ENCODE assay signal across 7 mouse cellular contexts in the genomic region with DNA sequence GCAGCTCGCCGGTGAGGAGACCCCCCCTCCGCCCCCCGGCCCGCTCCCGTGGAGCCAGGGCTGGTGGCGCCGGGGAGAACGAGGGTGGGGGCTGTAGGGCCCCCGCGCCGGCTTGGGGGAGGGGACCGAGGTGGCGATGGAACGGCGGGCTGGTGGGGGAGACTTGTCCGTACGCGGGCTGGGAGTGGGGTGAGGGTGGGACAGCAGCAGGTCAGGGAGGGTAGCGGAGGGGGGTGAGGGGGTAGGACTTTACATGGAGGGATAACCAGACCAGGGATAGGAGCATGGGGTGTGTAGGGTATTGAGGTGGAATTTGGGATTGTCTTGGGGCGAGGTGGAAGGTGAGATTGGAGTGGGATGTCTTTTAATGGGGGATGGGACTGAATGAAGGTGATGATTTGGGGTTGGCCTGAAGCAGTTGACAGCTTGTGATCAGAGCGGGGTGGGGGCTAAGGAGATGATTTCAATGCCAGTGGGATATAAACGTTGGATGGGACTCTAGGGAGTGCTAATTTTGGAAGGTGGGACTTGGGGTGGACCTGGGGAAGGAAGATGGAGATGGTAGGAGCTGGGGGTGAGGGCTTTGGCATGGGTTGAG. TPM values are rescaled to one million over a fixed set of nuclear protein-coding genes. Genes with fewer than 3 reads are reported as not detected.
DNase-seq lines count a peak whose midpoint lies in the region; ATAC-seq and TF ChIP-seq lines count a peak whose summit lies in the region.

No protein-coding gene starts in this region.

- no peak for TF ChIP-seq CTCF in liver, postnatal 0 days (IDR thresholded peaks at IDR 0.05; ENCODE audit: low read depth)

- no peak for TF ChIP-seq EP300 in liver, postnatal 0 days (IDR thresholded peaks at IDR 0.05; ENCODE audit: low read depth)

- peaks cover 17% of the 10 kb centered on the region for H3K4me1 ChIP-seq in lung, embryonic 16.5 days (replicated peaks; ENCODE audit: control insufficient read depth, insufficient read depth, low read length)
- peaks cover 14% of the 10 kb centered on the region for H3K4me1 ChIP-seq in embryonic facial prominence, embryonic 12.5 days
- H3K4me1 ChIP-seq in hindbrain, embryonic 12.5 days: peaks cover 15% of the 10 kb centered on the region
- peaks cover 19% of the 10 kb centered on the region for H3K4me1 ChIP-seq in liver, postnatal 0 days (ENCODE audit: insufficient read depth)

- H3K4me3 ChIP-seq in lung, embryonic 16.5 days (ENCODE audit: low read length): peak overlapping the region; percentile 98
- H3K4me3 ChIP-seq in embryonic facial prominence, embryonic 12.5 days: peak overlapping the region; percentile 91
- peak overlapping the region; percentile 84 for H3K4me3 ChIP-seq in hindbrain, embryonic 12.5 days
- H3K4me3 ChIP-seq in liver, postnatal 0 days (ENCODE audit: low read depth, low read length): peak overlapping the region; percentile 95

- WGBS in lung, embryonic 16.5 days: under 1% methylated on average over 22 of the region's 23 CpGs
- whole genome bisulfite sequencing in embryonic facial prominence, embryonic 12.5 days: under 1% methylated on average over 22 of the region's 23 CpGs
- under 1% methylated on average over 23 of the region's 23 CpGs for WGBS in hindbrain, embryonic 12.5 days
- under 1% methylated on average over 22 of the region's 23 CpGs for WGBS in liver, postnatal 0 days (ENCODE audit: insufficient replicate concordance)

- H3K4me2 ChIP-seq in lung, embryonic 16.5 days (ENCODE audit: low read depth, low read length): peak overlapping the region; percentile 76
- H3K4me2 ChIP-seq in embryonic facial prominence, embryonic 12.5 days (replicated peaks): peak overlapping the region; percentile 85
- H3K4me2 ChIP-seq in hindbrain, embryonic 12.5 days (replicated peaks): peak overlapping the region; percentile 59
- peak overlapping the region; percentile 94 for H3K4me2 ChIP-seq in liver, postnatal 0 days (ENCODE audit: low read depth, low read length)

- peak overlapping the region; percentile 98 for H3K27ac ChIP-seq in lung, embryonic 16.5 days (ENCODE audit: low read length)
- H3K27ac ChIP-seq in embryonic facial prominence, embryonic 12.5 days: peak overlapping the region; percentile 99
- peak overlapping the region; percentile 100 for H3K27ac ChIP-seq in hindbrain, embryonic 12.5 days
- H3K27ac ChIP-seq in liver, postnatal 0 days (ENCODE audit: low read depth): peak overlapping the region; percentile 85

- ATAC-seq in lung, embryonic 16.5 days (ENCODE audit: low read depth): peak; percentile 27
- peak; percentile 49 for ATAC-seq in embryonic facial prominence, embryonic 12.5 days (ENCODE audit: insufficient number of reproducible peaks, insufficient read depth, low FRiP score, low TSS enrichment)
- ATAC-seq in hindbrain, embryonic 12.5 days (ENCODE audit: low FRiP score): peak; percentile 66
- peak; percentile 7; the same call in 1 of the 2 replicates for ATAC-seq in liver, postnatal 0 days

- H3K36me3 ChIP-seq in lung, embryonic 16.5 days (ENCODE audit: control insufficient read depth, insufficient read depth, low read length): no peaks in the 10 kb centered on the region
- H3K36me3 ChIP-seq in embryonic facial prominence, embryonic 12.5 days: no peaks in the 10 kb centered on the region
- no peaks in the 10 kb centered on the region for H3K36me3 ChIP-seq in hindbrain, embryonic 12.5 days
- no peaks in the 10 kb centered on the region for H3K36me3 ChIP-seq in liver, postnatal 0 days (replicated peaks; ENCODE audit: insufficient read depth, low read length)

- H3K9me3 ChIP-seq in lung, embryonic 16.5 days (ENCODE audit: control insufficient read depth, low read length): no peaks in the 10 kb centered on the region
- no peaks in the 10 kb centered on the region for H3K9me3 ChIP-seq in embryonic facial prominence, embryonic 12.5 days
- no peaks in the 10 kb centered on the region for H3K9me3 ChIP-seq in hindbrain, embryonic 12.5 days (replicated peaks)
- H3K9me3 ChIP-seq in liver, postnatal 0 days (ENCODE audit: low read length): no peaks in the 10 kb centered on the region

- peak overlapping the region; percentile 99 for H3K9ac ChIP-seq in lung, embryonic 16.5 days (ENCODE audit: low read length)
- H3K9ac ChIP-seq in embryonic facial prominence, embryonic 12.5 days: peak overlapping the region; percentile 91
- H3K9ac ChIP-seq in hindbrain, embryonic 12.5 days: peak overlapping the region; percentile 94
- peak overlapping the region; percentile 92 for H3K9ac ChIP-seq in liver, postnatal 0 days (replicated peaks)

- H3K27me3 ChIP-seq in lung, embryonic 16.5 days (ENCODE audit: control insufficient read depth, insufficient read depth, low read depth, low read length): no peaks in the 10 kb centered on the region
- H3K27me3 ChIP-seq in embryonic facial prominence, embryonic 12.5 days: no peaks in the 10 kb centered on the region
- no peaks in the 10 kb centered on the region for H3K27me3 ChIP-seq in hindbrain, embryonic 12.5 days
- H3K27me3 ChIP-seq in liver, postnatal 0 days (ENCODE audit: insufficient read depth, low read length): no peaks in the 10 kb centered on the region

- no peak for DNase-seq in lung, postnatal 36 days
- no peak for DNase-seq in liver, postnatal 0 days
- no peak for DNase-seq in thymus, adult 18-20 months
- no peak for DNase-seq in B cell, adult 2 months

RNA-seq across cellular contexts. Expression of gene Fam168a, which starts 0.5 kb away (rescaled TPM):
- polyA plus RNA-seq in lung, embryonic 16.5 days (2015; fragmentation: Nextera tagmentation; extraction: Ambion mirVana): 39.3 and 45.7 TPM in 2 replicates
- polyA plus RNA-seq in embryonic facial prominence, embryonic 12.5 days (2016; fragmentation: Nextera tagmentation; extraction: Ambion mirVana): 51.8 and 53.4 TPM in 2 replicates
- polyA plus RNA-seq in hindbrain, embryonic 12.5 days (2016; fragmentation: Nextera tagmentation; extraction: Ambion mirVana): 64.7 and 67.2 TPM in 2 replicates
- 4.3 and 4.6 TPM in 2 replicates for polyA plus RNA-seq in liver, postnatal 0 days (2015; fragmentation: Nextera tagmentation; extraction: Ambion mirVana)

RNA-seq across cellular contexts. Expression of gene Plekhb1, which starts 44.8 kb away (rescaled TPM):
- 24.0 and 26.6 TPM in 2 replicates for polyA plus RNA-seq in lung, embryonic 16.5 days (2015; fragmentation: Nextera tagmentation; extraction: Ambion mirVana)
- polyA plus RNA-seq in embryonic facial prominence, embryonic 12.5 days (2016; fragmentation: Nextera tagmentation; extraction: Ambion mirVana): 5.8 and 8.3 TPM in 2 replicates
- polyA plus RNA-seq in hindbrain, embryonic 12.5 days (2016; fragmentation: Nextera tagmentation; extraction: Ambion mirVana): 10.5 and 16.9 TPM in 2 replicates
- 0.60 and 0.72 TPM in 2 replicates for polyA plus RNA-seq in liver, postnatal 0 days (2015; fragmentation: Nextera tagmentation; extraction: Ambion mirVana)

Comparison
In these comparisons a context has a peak if more than half of its experiments do, and no peak if none do; other contexts are left out.
1. ATAC-seq: peak in every context shown above with its lines; median percentile 66 in hindbrain, embryonic 12.5 days; 49 in embryonic facial prominence, embryonic 12.5 days; 27 in lung, embryonic 16.5 days; 7 in liver, postnatal 0 days.